Mouse (Mus musculus): Measurements from ENCODE around the gene Grtp1. TPM values are rescaled to one million over a fixed set of nuclear protein-coding genes. Genes with fewer than 3 reads are reported as not detected.

Gene Grtp1
- polyA plus RNA-seq, 1 experiment: 1.6 TPM

DNA sequence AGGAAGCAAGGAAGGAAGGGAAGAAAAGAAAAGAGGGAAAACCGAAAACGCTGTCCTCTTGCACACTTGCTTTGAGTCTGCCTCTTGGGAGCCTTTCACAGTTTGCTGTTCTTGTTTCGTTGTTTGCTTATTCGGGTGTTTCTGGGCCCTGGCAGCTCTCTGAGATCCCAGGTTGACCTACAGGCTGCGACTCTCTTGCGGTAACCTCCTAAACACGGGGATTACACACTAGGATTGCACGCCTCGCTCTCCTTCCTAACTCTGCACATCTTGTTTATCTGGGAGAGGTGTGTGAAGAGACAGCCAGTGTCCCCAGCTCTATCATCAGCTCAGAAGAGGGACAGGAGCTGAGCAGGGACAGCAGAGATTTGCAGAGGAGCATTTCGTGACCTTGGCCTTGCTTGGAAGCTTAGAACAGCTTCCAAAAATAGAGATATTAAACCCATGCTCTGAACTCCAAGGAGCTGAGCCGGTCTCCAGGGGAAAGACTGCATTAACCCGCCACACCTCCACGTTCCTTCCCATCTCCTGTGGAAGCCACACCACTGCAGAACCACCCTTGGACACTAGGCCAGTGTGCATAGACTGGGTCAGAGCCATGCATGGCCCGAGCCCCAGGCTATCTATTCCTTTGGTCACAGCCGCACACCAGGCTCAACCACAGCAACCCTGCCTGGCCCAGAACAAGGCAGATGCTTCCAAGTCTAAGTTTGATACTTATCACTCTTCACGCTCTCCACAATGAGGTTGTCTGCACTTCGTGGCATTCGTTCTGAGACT lies 19.3 kb downstream of the Grtp1 start:
- no peaks in the 10 kb centered on the region for H3K36me3 ChIP-seq (ENCODE audit: control insufficient read depth, insufficient read depth, low read length)
- H3K4me3 ChIP-seq (ENCODE audit: control insufficient read depth, low read depth, low read length): no peak overlapping the region
- H3K27me3 ChIP-seq (ENCODE audit: control insufficient read depth, insufficient read depth, low read length): no peaks in the 10 kb centered on the region
- TF ChIP-seq CTCF (IDR thresholded peaks at IDR 0.05; ENCODE audit: control insufficient read depth, insufficient read depth, insufficient replicate concordance, low read depth, low read length) (no peak), POLR2A (IDR thresholded peaks at IDR 0.05; ENCODE audit: control insufficient read depth, low read depth, low read length) (no peak)
- H3K27ac ChIP-seq (ENCODE audit: control insufficient read depth, insufficient read depth, low read depth, low read length): no peak overlapping the region
- H3K4me1 ChIP-seq (ENCODE audit: control insufficient read depth, insufficient read depth, low read length): peaks cover 4% of the 10 kb centered on the region

DNA sequence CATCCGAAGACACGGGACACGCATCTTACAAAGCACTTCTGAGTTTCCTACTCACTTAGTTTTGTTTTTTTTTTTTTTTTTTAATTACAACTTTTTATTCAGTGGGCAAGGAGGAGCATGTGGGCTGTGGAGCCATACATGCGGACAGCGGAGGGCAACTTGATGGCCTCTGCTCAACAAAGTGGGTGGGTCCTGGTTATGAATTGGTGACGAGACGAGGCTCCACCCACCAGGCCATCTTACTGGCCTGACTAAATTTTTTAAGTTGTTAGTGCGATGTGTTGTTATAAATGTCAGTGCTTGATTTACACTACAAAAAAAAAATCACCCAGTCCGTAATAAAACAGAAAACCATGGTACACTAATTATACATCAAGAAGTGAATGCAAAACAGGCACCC lies 20.0 kb downstream of the Grtp1 start:
- no peaks in the 10 kb centered on the region; the same call in 1 of the 2 replicates for H3K36me3 ChIP-seq (ENCODE audit: control insufficient read depth, insufficient read depth, low read length)
- H3K4me1 ChIP-seq (ENCODE audit: control insufficient read depth, insufficient read depth, low read length): peaks cover 4% of the 10 kb centered on the region
- no peak for TF ChIP-seq POLR2A (IDR thresholded peaks at IDR 0.05; ENCODE audit: control insufficient read depth, low read depth, low read length)
- no peak for TF ChIP-seq CTCF (IDR thresholded peaks at IDR 0.05; ENCODE audit: control insufficient read depth, insufficient read depth, insufficient replicate concordance, low read depth, low read length)
- H3K4me3 ChIP-seq (ENCODE audit: control insufficient read depth, low read depth, low read length): no peak overlapping the region
- H3K27ac ChIP-seq (ENCODE audit: control insufficient read depth, insufficient read depth, low read depth, low read length): no peak overlapping the region
- no peaks in the 10 kb centered on the region for H3K27me3 ChIP-seq (ENCODE audit: control insufficient read depth, insufficient read depth, low read length)

DNA sequence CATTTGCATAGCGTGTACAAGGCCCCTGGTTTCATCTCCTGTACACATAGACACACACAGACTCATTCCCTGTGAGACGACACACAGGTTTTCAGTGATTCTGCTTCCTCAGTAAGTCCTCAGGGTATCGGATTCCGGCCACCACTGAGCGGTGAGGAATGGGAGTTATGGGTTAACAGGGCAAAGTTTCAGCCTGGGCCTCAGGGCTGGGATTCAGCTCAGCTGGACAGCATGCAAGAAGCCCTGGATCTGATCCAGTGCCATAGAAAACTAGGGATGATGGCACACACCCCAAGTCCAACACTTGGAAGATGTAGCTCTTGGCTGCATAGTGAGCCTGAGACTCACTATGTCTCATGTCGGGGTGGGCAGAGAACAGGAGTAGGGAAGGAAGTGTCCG lies 20.5 kb downstream of the Grtp1 start:
- Histone ChIP-seq H3K36me3 (ENCODE audit: control insufficient read depth, insufficient read depth, low read length) (no peaks in the 10 kb centered on the region; the same call in 1 of the 2 replicates), H3K4me3 (ENCODE audit: control insufficient read depth, low read depth, low read length) (no peak overlapping the region), H3K27me3 (ENCODE audit: control insufficient read depth, insufficient read depth, low read length) (no peaks in the 10 kb centered on the region), H3K4me1 (ENCODE audit: control insufficient read depth, insufficient read depth, low read length) (peaks cover 4% of the 10 kb centered on the region), H3K27ac (ENCODE audit: control insufficient read depth, insufficient read depth, low read depth, low read length) (no peak overlapping the region)
- TF ChIP-seq CTCF (IDR thresholded peaks at IDR 0.05; ENCODE audit: control insufficient read depth, insufficient read depth, insufficient replicate concordance, low read depth, low read length): no peak
- no peak for TF ChIP-seq POLR2A (IDR thresholded peaks at IDR 0.05; ENCODE audit: control insufficient read depth, low read depth, low read length)

DNA sequence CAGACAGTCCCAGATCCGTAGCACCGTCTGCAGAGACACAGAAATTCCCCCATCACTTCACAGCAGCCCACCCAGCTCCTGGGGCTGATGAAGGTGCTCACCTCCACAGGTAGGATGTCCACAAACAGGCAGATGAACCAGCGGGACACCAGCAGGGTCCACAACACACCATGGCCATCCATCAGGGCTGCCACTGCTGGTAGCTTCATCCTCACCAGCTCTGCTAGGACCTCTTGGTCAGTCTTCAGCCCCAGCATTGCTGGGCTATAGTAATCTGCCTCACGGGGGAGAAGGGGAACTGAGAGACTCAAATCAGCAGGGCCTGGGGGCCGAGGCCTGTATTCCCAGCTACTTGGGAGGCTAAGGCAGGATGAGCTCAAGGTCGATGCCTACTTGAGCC lies 20.9 kb downstream of the Grtp1 start:
- H3K27ac ChIP-seq (ENCODE audit: control insufficient read depth, insufficient read depth, low read depth, low read length): no peak overlapping the region

DNA sequence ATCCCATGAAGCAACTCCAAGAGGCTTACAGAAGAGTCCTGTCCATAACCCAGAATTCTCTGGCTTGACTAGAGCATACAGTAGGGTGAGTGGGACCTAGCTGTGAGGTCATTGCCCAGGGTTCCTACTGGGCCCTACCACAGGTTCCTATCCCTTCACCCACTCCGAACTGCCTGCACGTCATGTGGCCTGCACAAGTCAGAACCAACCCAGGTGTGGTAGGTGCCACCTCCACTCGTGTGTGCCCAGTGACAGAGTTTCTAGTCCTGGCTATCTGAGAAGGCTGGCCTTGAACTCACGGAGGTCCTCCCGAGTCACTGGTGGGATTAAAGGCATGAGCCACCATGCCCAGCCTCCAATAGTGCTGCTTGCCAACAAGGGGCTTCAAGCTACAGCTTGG lies 22.3 kb downstream of the Grtp1 start:
- no peak overlapping the region for H3K4me3 ChIP-seq (ENCODE audit: control insufficient read depth, low read depth, low read length)
- H3K27me3 ChIP-seq (ENCODE audit: control insufficient read depth, insufficient read depth, low read length): no peaks in the 10 kb centered on the region
- H3K4me1 ChIP-seq (ENCODE audit: control insufficient read depth, insufficient read depth, low read length): no peaks in the 10 kb centered on the region; the same call in none of the 2 replicates
- H3K36me3 ChIP-seq (ENCODE audit: control insufficient read depth, insufficient read depth, low read length): no peaks in the 10 kb centered on the region; the same call in 1 of the 2 replicates
- TF ChIP-seq CTCF (IDR thresholded peaks at IDR 0.05; ENCODE audit: control insufficient read depth, insufficient read depth, insufficient replicate concordance, low read depth, low read length): no peak
- no peak for TF ChIP-seq POLR2A (IDR thresholded peaks at IDR 0.05; ENCODE audit: control insufficient read depth, low read depth, low read length)
- H3K27ac ChIP-seq (ENCODE audit: control insufficient read depth, insufficient read depth, low read depth, low read length): no peak overlapping the region

More for the DNA sequence above, 20.9 kb downstream of the Grtp1 start:
- H3K27me3 ChIP-seq (ENCODE audit: control insufficient read depth, insufficient read depth, low read length): no peaks in the 10 kb centered on the region
- no peaks in the 10 kb centered on the region; the same call in 1 of the 2 replicates for H3K36me3 ChIP-seq (ENCODE audit: control insufficient read depth, insufficient read depth, low read length)
- TF ChIP-seq CTCF (IDR thresholded peaks at IDR 0.05; ENCODE audit: control insufficient read depth, insufficient read depth, insufficient replicate concordance, low read depth, low read length) (no peak), POLR2A (IDR thresholded peaks at IDR 0.05; ENCODE audit: control insufficient read depth, low read depth, low read length) (no peak)
- H3K4me3 ChIP-seq (ENCODE audit: control insufficient read depth, low read depth, low read length): no peak overlapping the region
- peaks cover 2% of the 10 kb centered on the region for H3K4me1 ChIP-seq (ENCODE audit: control insufficient read depth, insufficient read depth, low read length)

DNA sequence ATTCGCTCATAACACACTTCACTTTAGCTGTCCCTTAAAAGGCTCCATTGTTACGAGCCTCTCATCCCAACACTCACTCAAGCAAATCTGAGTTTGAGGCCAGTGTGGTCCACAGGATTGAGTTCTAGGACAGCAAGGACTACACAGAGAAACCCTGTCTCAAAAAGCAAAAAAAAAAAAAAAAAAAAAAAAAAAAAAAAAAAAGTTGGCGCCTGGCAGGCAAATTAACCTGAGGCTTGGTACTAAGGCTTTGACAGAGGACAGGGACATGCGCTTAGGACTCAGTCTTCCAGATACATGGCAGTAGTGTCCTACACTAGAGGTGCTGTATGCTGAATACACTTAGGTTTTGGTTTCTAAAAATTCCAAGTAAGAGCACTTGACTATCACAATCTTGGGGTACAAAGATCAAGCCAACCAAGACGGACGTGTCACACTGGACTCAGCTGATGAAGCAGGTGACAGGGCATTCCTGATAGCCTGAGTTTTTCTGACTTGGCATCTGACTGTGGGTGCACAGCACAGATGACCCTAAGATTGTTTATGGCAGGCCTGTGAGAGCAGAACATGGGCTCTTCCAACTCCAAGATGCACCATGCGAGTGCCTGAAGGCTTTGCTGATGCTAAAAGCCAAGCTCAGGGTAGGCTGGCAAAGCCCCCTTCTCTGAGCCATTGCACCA lies 23.1 kb downstream of the Grtp1 start:
- Histone ChIP-seq H3K4me1 (ENCODE audit: control insufficient read depth, insufficient read depth, low read length) (no peaks in the 10 kb centered on the region; the same call in none of the 2 replicates), H3K36me3 (ENCODE audit: control insufficient read depth, insufficient read depth, low read length) (no peaks in the 10 kb centered on the region; the same call in 1 of the 2 replicates), H3K27me3 (ENCODE audit: control insufficient read depth, insufficient read depth, low read length) (no peaks in the 10 kb centered on the region), H3K27ac (ENCODE audit: control insufficient read depth, insufficient read depth, low read depth, low read length) (no peak overlapping the region), H3K4me3 (ENCODE audit: control insufficient read depth, low read depth, low read length) (no peak overlapping the region)
- TF ChIP-seq CTCF (IDR thresholded peaks at IDR 0.05; ENCODE audit: control insufficient read depth, insufficient read depth, insufficient replicate concordance, low read depth, low read length) (no peak), POLR2A (IDR thresholded peaks at IDR 0.05; ENCODE audit: control insufficient read depth, low read depth, low read length) (no peak)

DNA sequence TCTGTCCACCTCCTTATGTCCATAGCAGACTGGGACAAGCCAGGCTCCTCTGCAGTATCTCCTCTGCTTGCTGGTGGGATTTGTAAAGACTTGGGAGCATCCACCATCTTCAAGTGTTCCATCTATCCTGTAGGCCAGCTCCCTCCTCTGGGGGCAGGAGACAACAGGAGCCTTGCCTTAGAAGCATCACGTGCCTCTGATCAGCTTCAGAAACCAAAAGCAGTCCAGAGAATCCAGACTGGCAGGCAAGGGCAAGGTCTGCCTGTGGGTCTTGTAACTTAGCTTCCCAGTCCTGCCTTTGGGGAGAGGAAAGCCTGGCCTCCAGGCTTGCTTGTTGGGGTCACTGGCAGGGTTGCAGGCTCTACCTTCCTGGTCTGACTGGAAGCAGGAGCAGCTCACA lies 24.8 kb downstream of the Grtp1 start:
- Histone ChIP-seq H3K4me3 (ENCODE audit: control insufficient read depth, low read depth, low read length) (no peak overlapping the region), H3K4me1 (ENCODE audit: control insufficient read depth, insufficient read depth, low read length) (no peaks in the 10 kb centered on the region), H3K36me3 (ENCODE audit: control insufficient read depth, insufficient read depth, low read length) (no peaks in the 10 kb centered on the region; the same call in 1 of the 2 replicates), H3K27ac (ENCODE audit: control insufficient read depth, insufficient read depth, low read depth, low read length) (no peak overlapping the region), H3K27me3 (ENCODE audit: control insufficient read depth, insufficient read depth, low read length) (no peaks in the 10 kb centered on the region)
- no peak for TF ChIP-seq POLR2A (IDR thresholded peaks at IDR 0.05; ENCODE audit: control insufficient read depth, low read depth, low read length)
- no peak for TF ChIP-seq CTCF (IDR thresholded peaks at IDR 0.05; ENCODE audit: control insufficient read depth, insufficient read depth, insufficient replicate concordance, low read depth, low read length)

Data from testis, adult 2 months (tissue).